Mouse (Mus musculus) CH12.LX (cell line): ENCODE data around the gene Ptpn11.

Source experiments
- CTCF ChIP-seq, 2 experiments: IDR thresholded peaks in 1 of 2; conservative IDR thresholded peaks in 1 of 2; 2 replicates each; pipeline ENCODE4 v1.5.1; 2011 to 2012; ENCODE audit warnings: low read depth in 2 of 2, low read length in 2 of 2, improper control_type of control experiment in 1 of 2, inconsistent platforms in 1 of 2, mild to moderate bottlenecking in 1 of 2, moderate library complexity in 1 of 2
- EP300 ChIP-seq: IDR thresholded peaks from 2 replicates; pipeline ENCODE4 v1.6.1; 2011; ENCODE audit warnings: low read length, improper control_type of control experiment
- IRF4 ChIP-seq: IDR thresholded peaks from 2 replicates; pipeline ENCODE4 v1.6.1; 2014; ENCODE audit warnings: low read depth, mild to moderate bottlenecking, inconsistent platforms, low read length, improper control_type of control experiment
- KAT2A ChIP-seq: IDR thresholded peaks from 2 replicates; pipeline ENCODE4 v1.6.1; 2012; ENCODE audit warnings: low read length, improper control_type of control experiment, inconsistent platforms; ENCODE audit not compliant: insufficient replicate concordance
- MAX ChIP-seq: IDR thresholded peaks from 2 replicates; pipeline ENCODE4 v1.6.1; 2011; ENCODE audit warnings: low read length, improper control_type of control experiment
- NRF1 ChIP-seq: IDR thresholded peaks from 2 replicates; pipeline ENCODE4 v1.6.1; 2014; ENCODE audit warnings: low read depth, mild to moderate bottlenecking, inconsistent platforms, low read length, improper control_type of control experiment, moderate library complexity
- POLR2A ChIP-seq: IDR thresholded peaks from 2 replicates; pipeline ENCODE4 v1.6.1; 2011; ENCODE audit warnings: low read depth, mild to moderate bottlenecking, improper control_type of control experiment, low read length
- POLR2AphosphoS2 ChIP-seq: IDR thresholded peaks from 2 replicates; pipeline ENCODE4 v1.6.1; 2011; ENCODE audit warnings: low read depth, low read length, improper control_type of control experiment
- SIN3A ChIP-seq: IDR thresholded peaks from 2 replicates; pipeline ENCODE4 v1.6.1; 2012; ENCODE audit warnings: low read length, improper control_type of control experiment, inconsistent platforms
- TCF12 ChIP-seq: IDR thresholded peaks from 2 replicates; pipeline ENCODE4 v1.6.1; 2014; ENCODE audit warnings: low read depth, mild to moderate bottlenecking, inconsistent platforms, low read length, improper control_type of control experiment
- USF1 ChIP-seq: IDR thresholded peaks from 2 replicates; pipeline ENCODE4 v1.6.1; 2014; ENCODE audit warnings: low read depth, mild to moderate bottlenecking, inconsistent platforms, low read length, improper control_type of control experiment
- ZNF384 ChIP-seq: IDR thresholded peaks from 2 replicates; pipeline ENCODE4 v1.6.1; 2012; ENCODE audit warnings: low read depth, low read length, improper control_type of control experiment, inconsistent platforms

DNA sequence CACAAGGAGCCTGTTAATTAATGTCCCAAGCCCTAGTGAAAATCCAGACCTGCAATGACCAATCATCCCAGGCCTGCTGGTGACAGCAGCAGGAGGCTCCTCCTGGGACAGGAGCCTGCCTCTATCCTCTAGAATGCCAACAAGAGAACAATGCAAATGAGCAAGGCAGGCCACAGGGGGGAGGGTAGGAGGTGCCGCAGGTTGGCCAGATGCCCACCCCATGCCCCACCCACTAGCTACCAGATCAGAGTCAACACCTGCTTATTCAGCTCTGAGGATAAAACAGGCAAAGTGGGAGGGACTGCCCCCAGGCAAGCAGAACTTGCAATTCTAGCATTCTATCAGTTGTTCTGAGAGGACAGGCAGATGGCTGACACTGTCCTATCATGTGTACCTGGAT is 42.0 kb downstream of the Ptpn11 start:
- TF ChIP-seq CTCF (conservative IDR thresholded peaks at IDR 0.05 in 1 of 2, IDR thresholded peaks at IDR 0.05 in 1 of 2; ENCODE audit: low read depth in 2 of 2, low read length in 2 of 2) (no peak), POLR2A (no peak), KAT2A (no peak), POLR2AphosphoS2 (no peak), TCF12 (no peak), NRF1 (no peak), EP300 (0 out of 2 replicates have a peak, but pooled peaks have one; percentile 14), IRF4 (0 out of 2 replicates have a peak, but pooled peaks have one; percentile 13), ZNF384 (no peak), USF1 (no peak), MAX (no peak), SIN3A (no peak)
